Mouse (Mus musculus) limb, embryonic 12.5 days (tissue): ENCODE results near the gene Cldn22. TPM values are rescaled to one million over a fixed set of nuclear protein-coding genes. Genes with fewer than 3 reads are reported as not detected.

Experiments used
- ATAC-seq: fragments of 200-750 bp; cut with Nextera tagmentation; 2 replicates; pipeline ENCODE4 v1.8.0; 2017; ENCODE audit warnings: low read depth, moderate TSS enrichment; ENCODE audit not compliant: insufficient number of reproducible peaks, insufficient read depth, low FRiP score, low TSS enrichment
- H3K27ac ChIP-seq: fragments of 300-500 bp; sonication (generic); 2 replicates; pipeline ENCODE4 v1.5.1; 2016; ENCODE audit warnings: mild to moderate bottlenecking, moderate library complexity
- H3K27me3 ChIP-seq: fragments of 300-500 bp; sonication (generic); 2 replicates; pipeline ENCODE4 v1.6.1; 2016; ENCODE audit warnings: mild to moderate bottlenecking, moderate library complexity
- H3K36me3 ChIP-seq: fragments of 300-500 bp; sonication (generic); 2 replicates; pipeline ENCODE4 v1.6.1; 2016; ENCODE audit warnings: mild to moderate bottlenecking, moderate library complexity
- H3K4me1 ChIP-seq: fragments of 300-500 bp; sonication (generic); replicated peaks from 2 replicates; pipeline ENCODE4 v1.6.1; 2016
- H3K4me2 ChIP-seq: fragments of 300-500 bp; sonication (generic); 2 replicates; pipeline ENCODE4 v1.6.1; 2016; ENCODE audit warnings: mild to moderate bottlenecking, moderate library complexity
- H3K4me3 ChIP-seq: fragments of 300-500 bp; sonication (generic); replicated peaks from 2 replicates; pipeline ENCODE4 v1.5.1; 2016; ENCODE audit warnings: mild to moderate bottlenecking
- H3K9ac ChIP-seq: fragments of 300-500 bp; sonication (generic); replicated peaks from 2 replicates; pipeline ENCODE4 v1.6.1; 2016; ENCODE audit warnings: mild to moderate bottlenecking, moderate library complexity
- H3K9me3 ChIP-seq: fragments of 300-500 bp; sonication (generic); 2 replicates; pipeline ENCODE4 v1.6.1; 2016; ENCODE audit warnings: mild to moderate bottlenecking, moderate library complexity
- WGBS: fragments of 180-500 bp; shearing (Covaris S2); methylation state at CpG from one replicate; pipeline ENCODE4 v1.1.7; 2016; 5-methylcytosine and 5-hydroxymethylcytosine counted together
- polyA plus RNA-seq: library from polyadenylated mRNA; unstranded; fragments of >200 nt; fragmentation: Nextera tagmentation; extraction: Ambion mirVana; gene quantifications from 2 replicates; pipeline ENCODE4 v1.2.1, GENCODE M21; 2016

Gene Cldn22
- not detected in 2 replicates for polyA plus RNA-seq

- ATAC-seq = no peak
- H3K27me3 ChIP-seq = no peaks in the 10 kb centered on the region
- H3K9me3 ChIP-seq = no peaks in the 10 kb centered on the region
- H3K4me1 ChIP-seq = no peaks in the 10 kb centered on the region
- no peak within 1 kb of the TSS for H3K4me2 ChIP-seq
- H3K27ac ChIP-seq = no peak within 1 kb of the TSS
- 79% methylated on average over 13 of the region's 13 CpGs for WGBS
- H3K4me3 ChIP-seq = no peak within 1 kb of the TSS
- H3K9ac ChIP-seq = no peak within 1 kb of the TSS
- peaks cover 16% of the 10 kb centered on the region; the same call in 1 of the 2 replicates for H3K36me3 ChIP-seq
Observed at GRCm38 (mm10) chr8:47824182-47824581, at the start of gene Cldn22. Gene Cldn22 (plus strand): TSS chr8:47824482.

GRCm38 (mm10) chr8:47777415-47777814, 46.9 kb upstream of the Cldn22 start:
- Histone ChIP-seq H3K4me2 (no peak overlapping the region), H3K4me3 (no peak overlapping the region), H3K4me1 (no peaks in the 10 kb centered on the region), H3K27ac (no peak overlapping the region), H3K9me3 (no peaks in the 10 kb centered on the region), H3K27me3 (no peaks in the 10 kb centered on the region), H3K36me3 (no peaks in the 10 kb centered on the region), H3K9ac (no peak overlapping the region)
- WGBS = 85% methylated on average over 7 of the region's 7 CpGs
- no peak for ATAC-seq

- no peak overlapping the region for H3K4me2 ChIP-seq
- no peaks in the 10 kb centered on the region for H3K4me1 ChIP-seq
- no peak overlapping the region for H3K4me3 ChIP-seq
- H3K9ac ChIP-seq = no peak overlapping the region
- WGBS = 76% methylated on average over 6 of the region's 6 CpGs
- no peaks in the 10 kb centered on the region for H3K9me3 ChIP-seq
- H3K27me3 ChIP-seq = no peaks in the 10 kb centered on the region
- H3K36me3 ChIP-seq = no peaks in the 10 kb centered on the region
- no peak overlapping the region for H3K27ac ChIP-seq
- no peak for ATAC-seq
Observed at GRCm38 (mm10) chr8:47779589-47779988, 44.7 kb upstream of the Cldn22 start.

GRCm38 (mm10) chr8:47781881-47782280, 42.4 kb upstream of the Cldn22 start:
- H3K4me1 ChIP-seq = no peaks in the 10 kb centered on the region
- 92% methylated on average over 4 of the region's 4 CpGs for WGBS
- H3K36me3 ChIP-seq = no peaks in the 10 kb centered on the region
- no peak overlapping the region for H3K4me3 ChIP-seq
- H3K27me3 ChIP-seq = no peaks in the 10 kb centered on the region
- H3K4me2 ChIP-seq = no peak overlapping the region
- no peak overlapping the region for H3K27ac ChIP-seq
- no peak for ATAC-seq
- no peak overlapping the region for H3K9ac ChIP-seq
- H3K9me3 ChIP-seq = 0 out of 2 replicates have a peak, but pooled peaks cover 3% of the 10 kb centered on the region

GRCm38 (mm10) chr8:47783544-47783943, 40.7 kb upstream of the Cldn22 start:
- no peak overlapping the region for H3K4me2 ChIP-seq
- peaks cover 6% of the 10 kb centered on the region; the same call in 1 of the 2 replicates for H3K4me1 ChIP-seq
- no peaks in the 10 kb centered on the region for H3K36me3 ChIP-seq
- H3K9ac ChIP-seq = no peak overlapping the region
- no peak overlapping the region for H3K27ac ChIP-seq
- H3K27me3 ChIP-seq = no peaks in the 10 kb centered on the region
- 85% methylated on average over 2 of the region's 2 CpGs for WGBS
- H3K9me3 ChIP-seq = 0 out of 2 replicates have a peak, but pooled peaks cover 3% of the 10 kb centered on the region
- no peak overlapping the region for H3K4me3 ChIP-seq
- no peak for ATAC-seq

GRCm38 (mm10) chr8:47783944-47784343, 40.3 kb upstream of the Cldn22 start:
- no peak overlapping the region for H3K4me3 ChIP-seq
- no peak overlapping the region for H3K9ac ChIP-seq
- no peak overlapping the region for H3K27ac ChIP-seq
- no peaks in the 10 kb centered on the region for H3K27me3 ChIP-seq
- peaks cover 6% of the 10 kb centered on the region; the same call in 1 of the 2 replicates for H3K4me1 ChIP-seq
- H3K9me3 ChIP-seq = 0 out of 2 replicates have a peak, but pooled peaks cover 3% of the 10 kb centered on the region
- WGBS = 89% methylated on average over 6 of the region's 6 CpGs
- no peak for ATAC-seq
- no peaks in the 10 kb centered on the region for H3K36me3 ChIP-seq
- H3K4me2 ChIP-seq = no peak overlapping the region

- no peak overlapping the region for H3K27ac ChIP-seq
- H3K4me2 ChIP-seq = no peak overlapping the region
- 0 out of 2 replicates have a peak, but pooled peaks cover 3% of the 10 kb centered on the region for H3K9me3 ChIP-seq
- no peak overlapping the region for H3K4me3 ChIP-seq
- no peaks in the 10 kb centered on the region for H3K27me3 ChIP-seq
- peaks cover 6% of the 10 kb centered on the region; the same call in 1 of the 2 replicates for H3K4me1 ChIP-seq
- no peak for ATAC-seq
- H3K9ac ChIP-seq = no peak overlapping the region
- H3K36me3 ChIP-seq = no peaks in the 10 kb centered on the region
- 69% methylated on average over 7 of the region's 7 CpGs for WGBS
Observed at GRCm38 (mm10) chr8:47784436-47784835, 39.8 kb upstream of the Cldn22 start.

GRCm38 (mm10) chr8:47786323-47786722, 38.0 kb upstream of the Cldn22 start:
- Histone ChIP-seq H3K4me1 (peaks cover 6% of the 10 kb centered on the region; the same call in 1 of the 2 replicates), H3K4me2 (no peak overlapping the region), H3K27me3 (no peaks in the 10 kb centered on the region), H3K4me3 (no peak overlapping the region), H3K27ac (no peak overlapping the region), H3K36me3 (no peaks in the 10 kb centered on the region), H3K9ac (no peak overlapping the region), H3K9me3 (0 out of 2 replicates have a peak, but pooled peaks cover 3% of the 10 kb centered on the region)
- no peak for ATAC-seq
- 93% methylated on average over 15 of the region's 15 CpGs for WGBS

GRCm38 (mm10) chr8:47787705-47788104, 36.6 kb upstream of the Cldn22 start:
- H3K27me3 ChIP-seq = no peaks in the 10 kb centered on the region
- 0 out of 2 replicates have a peak, but pooled peaks cover 3% of the 10 kb centered on the region for H3K9me3 ChIP-seq
- H3K36me3 ChIP-seq = no peaks in the 10 kb centered on the region
- peaks cover 6% of the 10 kb centered on the region; the same call in 1 of the 2 replicates for H3K4me1 ChIP-seq
- no peak overlapping the region for H3K27ac ChIP-seq
- H3K4me2 ChIP-seq = peak overlapping the region; percentile 5
- no peak overlapping the region for H3K4me3 ChIP-seq
- no peak for ATAC-seq
- 50% methylated on average over 10 of the region's 10 CpGs for WGBS
- no peak overlapping the region for H3K9ac ChIP-seq

- no peak for ATAC-seq
- Histone ChIP-seq H3K36me3 (no peaks in the 10 kb centered on the region), H3K9me3 (peaks cover 14% of the 10 kb centered on the region), H3K4me3 (no peak overlapping the region), H3K27me3 (no peaks in the 10 kb centered on the region), H3K4me2 (no peak overlapping the region), H3K4me1 (peaks cover 6% of the 10 kb centered on the region; the same call in 1 of the 2 replicates), H3K9ac (no peak overlapping the region), H3K27ac (no peak overlapping the region)
- WGBS = 62% methylated on average over 9 of the region's 9 CpGs
Observed at GRCm38 (mm10) chr8:47791986-47792385, 32.3 kb upstream of the Cldn22 start.

- Histone ChIP-seq H3K27me3 (no peaks in the 10 kb centered on the region), H3K4me2 (no peak overlapping the region), H3K4me3 (no peak overlapping the region), H3K27ac (no peak overlapping the region), H3K9me3 (peaks cover 5% of the 10 kb centered on the region; the same call in 1 of the 2 replicates), H3K9ac (no peak overlapping the region), H3K36me3 (no peaks in the 10 kb centered on the region), H3K4me1 (no peaks in the 10 kb centered on the region)
- no peak for ATAC-seq
- 81% methylated on average over 6 of the region's 6 CpGs for WGBS
Observed at GRCm38 (mm10) chr8:47799438-47799837, 24.8 kb upstream of the Cldn22 start.

GRCm38 (mm10) chr8:47802349-47802748, 21.9 kb upstream of the Cldn22 start:
- H3K36me3 ChIP-seq = no peaks in the 10 kb centered on the region
- no peak overlapping the region for H3K9ac ChIP-seq
- no peak overlapping the region for H3K4me2 ChIP-seq
- no peaks in the 10 kb centered on the region for H3K9me3 ChIP-seq
- H3K4me1 ChIP-seq = no peaks in the 10 kb centered on the region
- no peaks in the 10 kb centered on the region for H3K27me3 ChIP-seq
- no peak overlapping the region for H3K27ac ChIP-seq
- no peak for ATAC-seq
- 88% methylated on average over 2 of the region's 2 CpGs for WGBS
- H3K4me3 ChIP-seq = no peak overlapping the region
